Mouse (Mus musculus) heart, adult 2 months (tissue): ENCODE data around the gene Gc. TPM values are rescaled to one million over a fixed set of nuclear protein-coding genes. Genes with fewer than 3 reads are reported as not detected.

ENCODE experiments used
- DNase-seq, 2 experiments: peaks; one replicate each; pipeline ENCODE4 v3.0.0; 2021
- H3K27ac ChIP-seq: fragments of 200-600 bp; 2 replicates; pipeline ENCODE4 v1.8.1; 2022
- H3K27me3 ChIP-seq: fragments of 200-500 bp; 2 replicates; pipeline ENCODE4 v1.6.1; 2012; ENCODE audit warnings: mild to moderate bottlenecking, low read length, inconsistent platforms, mixed read lengths; ENCODE audit not compliant: control insufficient read depth, insufficient read depth
- H3K36me3 ChIP-seq: fragments of 200-500 bp; 2 replicates; pipeline ENCODE4 v1.6.1; 2012; ENCODE audit warnings: low read length, inconsistent platforms; ENCODE audit not compliant: control insufficient read depth, insufficient read depth
- H3K4me1 ChIP-seq: fragments of 200-500 bp; 2 replicates; pipeline ENCODE4 v1.6.1; 2011; ENCODE audit warnings: low read length; ENCODE audit not compliant: control insufficient read depth, insufficient read depth
- H3K4me3 ChIP-seq: fragments of 200-600 bp; 2 replicates; pipeline ENCODE4 v1.8.1; 2022
- H3K79me2 ChIP-seq: fragments of 200-500 bp; replicated peaks from 2 replicates; pipeline ENCODE4 v1.6.1; 2012; ENCODE audit warnings: mild to moderate bottlenecking, inconsistent platforms, low read length, moderate library complexity, mixed read lengths; ENCODE audit not compliant: control insufficient read depth, insufficient read depth
- H3K9ac ChIP-seq: fragments of 200-500 bp; 2 replicates; pipeline ENCODE4 v1.6.1; 2012; ENCODE audit warnings: low read depth, mild to moderate bottlenecking, control low read depth, inconsistent platforms, low read length, mixed read lengths
- CTCF ChIP-seq: fragments of 200-600 bp; IDR thresholded peaks from 2 replicates; pipeline ENCODE4 v1.8.1; 2022; ENCODE audit warnings: antibody characterized with exemption, mild to moderate bottlenecking, moderate library complexity
- EP300 ChIP-seq: fragments of 200-500 bp; IDR thresholded peaks from 2 replicates; pipeline ENCODE4 v1.6.1; 2011; ENCODE audit warnings: low read depth, low read length, control low read depth; ENCODE audit not compliant: insufficient read depth
- POLR2A ChIP-seq: fragments of 200-500 bp; IDR thresholded peaks from 2 replicates; pipeline ENCODE4 v1.6.1; 2011; ENCODE audit warnings: mild to moderate bottlenecking, low read depth, low read length, control low read depth; ENCODE audit not compliant: insufficient read depth
- WGBS: fragments of 180-500 bp; shearing (Covaris S2); methylation state at CpG from one replicate; pipeline ENCODE4 v1.1.7; 2018; 5-methylcytosine and 5-hydroxymethylcytosine counted together
- intact Hi-C: fragments of 180-260 bp; cut with DNase I; formaldehyde crosslinking; loops from one replicate; pipeline ENCODE4 v1.15.1; 2025
- polyA plus RNA-seq: library from polyadenylated mRNA; depleted of rRNA; stranded (reverse); fragments of >200 nt; gene quantifications from 2 replicates; pipeline ENCODE4 v1.2.3, GENCODE M21; 2012; rRNA removed
- total RNA-seq, 2 experiments: library from RNA; stranded (reverse); gene quantifications; 2 replicates each; pipeline ENCODE4 v1.2.3; 2021

Gene Gc
- total and polyA plus RNA-seq, 3 experiments = 0.06 TPM; not detected in 2

DNA sequence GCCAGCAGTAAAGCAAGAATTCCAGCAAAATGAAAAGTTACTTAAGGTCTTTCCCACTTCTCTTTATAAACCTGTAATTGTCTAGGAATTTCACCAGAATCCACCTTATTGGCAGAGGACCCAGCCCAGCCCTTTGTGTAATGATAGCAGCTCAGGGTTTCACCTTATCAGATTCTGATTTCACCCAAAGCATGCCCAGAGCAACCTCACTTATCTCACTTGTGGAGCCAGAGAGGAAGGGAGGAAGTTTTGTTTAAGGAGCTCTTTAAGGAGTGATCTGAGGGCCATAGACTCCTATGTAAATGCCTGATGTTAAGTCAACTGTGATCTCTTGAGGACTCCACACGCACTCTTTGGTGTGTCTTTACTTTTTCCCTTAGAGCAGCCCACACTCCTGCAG lies 67.3 kb downstream of the Gc start:
- Histone ChIP-seq H3K36me3 (no peaks in the 10 kb centered on the region), H3K4me1 (no peaks in the 10 kb centered on the region), H3K9ac (no peak overlapping the region), H3K27me3 (no peaks in the 10 kb centered on the region), H3K79me2 (no peaks in the 10 kb centered on the region), H3K27ac (no peak overlapping the region), H3K4me3 (no peak overlapping the region)
- no peak for DNase-seq
- WGBS = 33% methylated on average over 1 of the region's 1 CpGs
- intact Hi-C loops = no loop called here
- TF ChIP-seq EP300 (no peak), CTCF (no peak), POLR2A (no peak)

DNA sequence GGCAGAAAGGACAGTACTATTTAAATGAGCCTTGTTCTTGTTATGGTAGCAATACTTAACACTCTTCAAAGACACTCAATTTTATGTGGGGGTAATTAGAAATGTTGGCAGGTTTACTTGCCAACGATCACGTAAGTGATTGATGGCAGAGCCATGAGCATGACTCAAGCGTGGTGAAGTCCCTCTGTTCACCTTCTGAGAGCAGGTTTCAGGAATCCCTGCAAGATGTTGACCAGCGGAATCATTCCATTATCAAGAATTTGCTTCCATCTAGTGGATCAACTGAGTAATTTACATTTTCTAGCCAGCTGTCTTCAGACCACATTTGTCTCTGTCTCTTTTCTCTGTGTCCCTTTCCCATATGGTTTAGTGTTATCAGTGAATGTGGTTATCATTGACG lies 73.5 kb downstream of the Gc start:
- WGBS = 19% methylated on average over 5 of the region's 5 CpGs
- H3K4me1 ChIP-seq = no peaks in the 10 kb centered on the region
- no peaks in the 10 kb centered on the region for H3K36me3 ChIP-seq
- intact Hi-C loops = loop anchor here (1.0 to 10.0 kb wide), 3 partner anchors 149 to 593 kb away; no protein-coding TSS in a partner anchor
- TF ChIP-seq CTCF (peak; percentile 74), POLR2A (no peak), EP300 (no peak)
- no peak overlapping the region for H3K9ac ChIP-seq
- no peak overlapping the region for H3K4me3 ChIP-seq
- no peak for DNase-seq
- no peak overlapping the region for H3K27ac ChIP-seq
- H3K79me2 ChIP-seq = no peaks in the 10 kb centered on the region
- no peaks in the 10 kb centered on the region for H3K27me3 ChIP-seq

DNA sequence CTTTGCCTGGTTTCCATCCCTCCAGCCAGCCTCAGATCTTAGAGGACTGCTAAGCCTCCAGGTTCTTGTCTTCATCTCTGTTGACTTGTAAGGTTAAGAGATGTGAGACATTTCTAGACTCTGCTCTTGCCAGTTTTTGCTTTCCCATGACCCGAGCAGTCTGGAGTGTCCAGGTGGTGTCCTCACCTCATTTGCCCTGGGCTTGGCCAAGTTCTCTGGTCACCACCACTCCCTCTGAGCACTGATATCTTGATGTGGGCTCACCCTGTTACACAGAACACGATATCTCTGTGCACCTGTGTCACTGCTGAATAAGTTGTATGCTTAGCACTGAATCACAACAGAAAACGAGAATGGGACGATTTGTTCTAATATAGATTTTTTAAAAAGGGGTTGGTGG lies 76.4 kb downstream of the Gc start:
- H3K27me3 ChIP-seq = no peaks in the 10 kb centered on the region
- H3K4me3 ChIP-seq = no peak overlapping the region
- no peak for TF ChIP-seq POLR2A
- TF ChIP-seq EP300 = no peak
- no peak for TF ChIP-seq CTCF
- no peaks in the 10 kb centered on the region for H3K79me2 ChIP-seq
- intact Hi-C loops = loop anchor here (10.0 kb wide), 1 partner anchor 147 kb away; no protein-coding TSS in a partner anchor
- DNase-seq = no peak
- H3K9ac ChIP-seq = no peak overlapping the region
- H3K4me1 ChIP-seq = no peaks in the 10 kb centered on the region
- H3K36me3 ChIP-seq = no peaks in the 10 kb centered on the region
- H3K27ac ChIP-seq = no peak overlapping the region
- WGBS = 77% methylated on average over 4 of the region's 4 CpGs

DNA sequence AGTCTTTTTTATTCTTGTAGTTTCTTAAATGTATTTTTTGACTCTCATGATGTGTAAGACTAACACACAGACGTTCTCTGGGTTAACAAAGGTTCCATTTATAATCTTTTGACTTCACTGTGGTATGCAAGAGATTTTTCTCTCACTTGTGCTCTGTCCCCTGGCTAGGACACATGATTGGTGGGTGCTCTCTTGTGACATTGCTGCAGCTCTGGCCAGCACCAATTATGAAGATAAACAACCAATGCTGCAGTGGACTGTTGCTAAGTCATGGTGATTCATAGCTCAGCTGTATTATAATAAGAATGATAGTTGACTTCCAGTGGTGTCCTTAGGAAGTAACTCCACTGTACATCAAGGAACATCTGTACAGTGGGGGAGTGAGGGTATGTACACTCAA lies 87.6 kb downstream of the Gc start:
- TF ChIP-seq POLR2A = no peak
- TF ChIP-seq CTCF = no peak
- TF ChIP-seq EP300 = no peak
- 18% methylated on average over 1 of the region's 1 CpGs for WGBS
- no peaks in the 10 kb centered on the region for H3K27me3 ChIP-seq

DNA sequence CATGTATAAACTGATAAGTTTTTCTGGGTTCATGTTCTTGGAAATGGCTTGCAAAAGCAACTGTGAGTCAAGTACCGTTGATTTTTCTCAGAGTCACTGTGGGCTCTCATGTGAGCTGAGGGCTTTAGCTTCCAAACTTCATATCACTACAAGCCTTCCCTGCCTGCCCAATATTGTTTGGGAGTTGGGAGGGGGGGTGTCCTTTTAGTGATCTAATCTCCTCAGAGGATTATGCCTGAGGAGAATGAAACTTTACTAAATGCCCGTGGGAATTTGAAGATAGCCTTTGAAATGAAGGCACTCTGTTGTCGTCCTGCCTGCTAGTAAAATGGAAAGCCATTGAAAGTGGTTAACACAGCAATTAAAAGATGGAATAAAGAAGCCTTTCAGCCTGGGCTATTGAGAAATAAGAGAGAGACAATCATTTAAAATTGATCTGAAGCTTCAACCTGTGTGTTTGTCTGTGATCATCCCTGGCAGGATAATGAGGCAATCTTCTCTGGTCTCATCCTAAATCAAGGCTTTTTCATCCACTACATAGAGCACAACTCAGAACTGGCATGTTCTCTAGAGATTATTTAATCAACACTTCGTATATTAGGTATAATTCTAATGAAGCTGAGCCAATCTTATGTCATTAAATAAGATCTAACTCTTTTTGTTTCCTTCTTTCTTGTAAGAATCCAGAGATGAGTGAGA lies 89.5 kb downstream of the Gc start:
- no peaks in the 10 kb centered on the region for H3K36me3 ChIP-seq
- H3K27me3 ChIP-seq = no peaks in the 10 kb centered on the region
- no peaks in the 10 kb centered on the region for H3K4me1 ChIP-seq
- WGBS = 48% methylated on average over 4 of the region's 4 CpGs
- H3K79me2 ChIP-seq = no peaks in the 10 kb centered on the region
- H3K9ac ChIP-seq = no peak overlapping the region
- DNase-seq = no peak
- intact Hi-C loops = no loop called here
- no peak overlapping the region for H3K27ac ChIP-seq
- H3K4me3 ChIP-seq = no peak overlapping the region
- TF ChIP-seq POLR2A = no peak
- TF ChIP-seq EP300 = no peak
- no peak for TF ChIP-seq CTCF

More for the DNA sequence above, 87.6 kb downstream of the Gc start:
- Histone ChIP-seq H3K27ac (no peak overlapping the region), H3K36me3 (no peaks in the 10 kb centered on the region), H3K79me2 (no peaks in the 10 kb centered on the region), H3K9ac (no peak overlapping the region), H3K4me1 (no peaks in the 10 kb centered on the region), H3K4me3 (no peak overlapping the region)
- intact Hi-C loops = no loop called here
- DNase-seq = no peak

Other genes starting within 250 kb of the Gc start
- not detected for gene Npffr2, start 69.5 kb upstream of the Gc start, total RNA-seq
- not detected in 2 replicates for gene Npffr2, start 69.5 kb upstream of the Gc start, polyA plus RNA-seq